Mouse (Mus musculus) ovary, adult 18-20 months (tissue): ENCODE measurements around the gene Nfix.
"Not testable (repeated sequence)": the region's sequence is repeated elsewhere in the genome, so short reads cannot be mapped to it uniquely, and the experiment has no call there.

Experiments used
- DNase-seq: peaks from one replicate; pipeline ENCODE4 v3.0.0; 2022; ENCODE audit warnings: low spot score, mixed read lengths

Gene Nfix

DNA sequence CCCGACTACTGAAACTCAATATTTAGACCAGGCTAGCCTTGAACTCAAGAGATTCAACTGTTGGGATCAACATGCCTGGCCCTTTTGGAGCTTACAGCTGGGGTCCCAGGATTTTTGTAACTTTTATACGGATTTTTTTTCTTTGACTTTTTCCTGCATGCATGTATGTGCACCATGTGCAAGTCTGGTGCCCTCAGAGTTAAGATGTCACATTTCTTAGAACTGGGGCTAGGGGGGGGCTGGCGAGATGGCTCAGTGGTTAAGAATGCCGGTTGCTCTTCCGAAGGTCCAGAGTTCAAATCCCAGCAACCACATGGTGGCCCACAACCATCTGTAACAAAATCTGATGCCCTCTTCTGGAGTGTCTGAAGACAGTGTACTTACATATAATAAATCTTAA is 99.6 kb downstream of the Nfix start:
- no peak for DNase-seq

DNA sequence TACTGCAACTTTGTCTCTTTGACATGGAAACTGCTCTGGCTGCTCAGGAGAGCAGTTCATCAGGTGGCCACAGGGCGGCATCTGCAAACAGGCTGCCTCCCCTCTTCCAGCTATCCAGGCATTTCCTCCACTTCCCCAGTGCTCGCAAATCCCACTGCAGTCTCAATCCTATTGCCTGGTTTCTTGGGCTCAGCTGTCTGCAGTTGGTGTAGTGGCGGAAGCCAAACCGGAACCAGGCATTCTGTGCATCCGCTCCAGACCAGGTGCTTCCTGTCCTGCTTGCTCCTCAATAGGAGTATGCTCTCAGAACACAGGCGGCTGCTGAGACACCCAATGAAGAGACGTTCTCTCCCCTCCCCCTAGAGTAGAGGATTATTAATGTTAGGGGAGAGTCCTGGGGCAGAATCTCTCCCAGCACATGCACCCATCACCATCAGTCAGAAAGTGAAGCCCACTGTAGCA is 100.3 kb downstream of the Nfix start:
- no peak for DNase-seq

DNA sequence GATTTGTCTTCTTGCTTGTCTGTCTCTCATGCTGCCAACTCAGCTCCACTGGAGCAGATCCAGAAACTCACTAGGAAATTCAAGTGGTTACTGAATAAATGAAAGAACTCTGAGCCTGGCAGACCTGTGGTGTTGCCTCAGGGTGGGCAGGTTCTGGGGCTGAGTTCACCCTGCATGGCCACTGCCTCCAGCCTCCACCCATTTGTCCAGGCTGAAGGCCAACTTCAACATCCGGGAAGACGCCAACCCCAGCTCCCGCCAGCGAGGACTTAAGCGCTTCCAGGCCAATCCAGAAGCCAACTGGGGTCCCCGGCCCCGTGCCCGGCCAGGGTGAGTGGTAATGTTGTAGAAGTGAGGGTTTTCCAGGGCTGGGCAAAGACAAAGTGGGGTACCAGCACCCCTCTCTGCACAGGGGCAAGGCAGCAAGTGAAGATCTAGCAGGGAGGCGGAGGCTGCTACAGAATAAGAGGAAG is 101.2 kb downstream of the Nfix start:
- no peak for DNase-seq

DNA sequence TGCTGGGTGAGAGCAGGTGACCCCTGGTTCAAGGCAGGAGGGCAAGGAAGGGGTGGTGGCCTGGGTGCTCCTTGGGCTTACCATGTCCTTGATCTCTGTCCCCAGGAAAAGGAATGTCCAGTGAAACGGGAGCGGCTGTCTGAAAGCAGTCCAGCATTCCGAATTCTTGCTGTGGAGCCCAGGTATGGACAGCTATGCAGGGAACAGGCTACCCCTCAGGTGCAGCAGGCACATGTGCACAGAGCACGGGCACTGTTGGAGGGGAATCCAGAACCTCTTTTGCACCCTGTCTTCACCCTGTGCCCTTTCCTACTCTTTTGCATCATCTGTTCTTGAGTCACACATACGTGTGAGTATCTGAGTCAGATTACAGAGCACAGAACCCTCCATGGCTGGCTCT is 101.9 kb downstream of the Nfix start:
- DNase-seq = no peak

DNA sequence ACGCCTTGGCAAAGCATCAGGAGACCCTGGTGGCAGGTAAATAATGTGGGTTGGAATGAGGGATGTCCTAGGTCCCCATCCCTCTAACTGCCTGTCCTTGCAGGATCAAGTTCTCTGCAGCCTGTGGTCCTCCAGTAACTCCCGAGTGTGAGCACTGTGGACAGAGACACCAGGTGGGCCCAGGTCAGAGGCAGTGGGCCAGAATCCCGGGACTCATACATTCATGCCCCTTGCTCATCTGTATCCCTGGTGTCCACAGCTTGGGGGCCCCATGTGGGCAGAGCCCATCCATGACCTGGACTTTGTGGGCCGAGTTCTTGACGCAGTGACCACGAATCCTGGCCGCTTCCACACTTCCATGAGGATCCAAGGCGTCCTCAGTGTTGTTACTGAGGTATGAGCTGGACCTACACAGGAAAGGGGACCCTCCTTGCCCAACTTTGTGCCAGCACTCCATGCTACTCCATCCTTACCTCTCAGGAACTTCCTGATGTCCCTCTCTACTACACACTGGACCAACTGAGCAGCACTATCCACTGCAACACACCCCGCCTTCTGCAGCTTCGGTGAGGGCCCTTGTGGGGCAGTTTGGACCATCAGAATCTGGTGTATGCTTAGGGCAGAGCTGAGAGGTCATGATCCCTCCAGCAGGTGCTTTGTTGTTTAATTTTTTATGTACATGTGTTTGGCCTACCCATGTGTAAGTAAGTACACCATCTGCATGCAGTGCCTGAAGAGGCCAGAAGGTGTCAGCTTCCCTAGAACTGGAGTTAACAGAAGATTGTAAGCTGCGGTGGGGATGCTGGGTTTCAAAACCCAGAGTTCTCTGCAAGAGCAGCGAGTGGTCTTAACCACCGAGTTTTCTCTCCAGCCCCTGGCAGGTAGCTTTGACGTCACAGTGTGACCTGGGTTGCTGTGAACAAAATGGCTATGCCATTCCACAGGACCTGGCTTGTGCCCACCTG is 102.7 kb downstream of the Nfix start:
- no peak for DNase-seq

DNA sequence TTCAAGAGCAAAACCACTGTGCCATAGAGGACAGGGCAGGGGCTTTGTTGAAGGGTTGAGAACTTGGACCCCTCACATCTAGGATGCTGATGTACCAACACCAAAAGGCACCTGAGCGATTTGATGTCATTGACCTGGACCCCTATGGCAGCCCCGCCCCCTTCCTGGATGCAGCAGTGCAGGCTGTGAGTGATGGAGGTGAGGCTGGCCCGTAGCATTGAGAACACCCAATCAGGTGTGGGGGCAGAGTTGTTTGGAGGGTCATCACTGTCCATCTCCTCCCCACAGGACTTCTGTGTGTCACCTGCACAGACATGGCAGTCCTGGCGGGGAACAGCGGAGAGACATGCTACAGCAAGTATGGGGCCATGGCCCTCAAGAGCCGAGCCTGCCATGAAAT is 105.0 kb downstream of the Nfix start:
- DNase-seq = no peak

DNA sequence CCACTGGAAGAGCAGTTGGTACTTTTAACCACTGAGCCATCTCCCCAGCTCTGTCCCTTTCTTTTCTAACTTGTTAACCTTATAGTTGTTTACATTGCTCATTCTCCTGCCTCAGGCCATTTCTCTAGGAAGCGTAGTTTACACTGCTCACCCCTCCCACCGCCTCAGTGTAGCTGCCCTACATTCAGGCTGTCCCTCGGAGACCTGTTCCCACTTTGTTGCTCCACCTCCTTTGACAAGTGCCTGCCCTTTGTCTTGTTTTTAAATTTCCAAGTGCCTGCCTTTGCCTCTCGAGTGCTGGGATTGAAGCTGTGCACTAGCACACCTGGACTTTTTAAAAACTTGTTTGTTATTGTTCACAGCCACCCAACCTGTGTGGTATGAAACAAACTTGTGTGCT is 106.8 kb downstream of the Nfix start:
- DNase-seq = no peak

DNA sequence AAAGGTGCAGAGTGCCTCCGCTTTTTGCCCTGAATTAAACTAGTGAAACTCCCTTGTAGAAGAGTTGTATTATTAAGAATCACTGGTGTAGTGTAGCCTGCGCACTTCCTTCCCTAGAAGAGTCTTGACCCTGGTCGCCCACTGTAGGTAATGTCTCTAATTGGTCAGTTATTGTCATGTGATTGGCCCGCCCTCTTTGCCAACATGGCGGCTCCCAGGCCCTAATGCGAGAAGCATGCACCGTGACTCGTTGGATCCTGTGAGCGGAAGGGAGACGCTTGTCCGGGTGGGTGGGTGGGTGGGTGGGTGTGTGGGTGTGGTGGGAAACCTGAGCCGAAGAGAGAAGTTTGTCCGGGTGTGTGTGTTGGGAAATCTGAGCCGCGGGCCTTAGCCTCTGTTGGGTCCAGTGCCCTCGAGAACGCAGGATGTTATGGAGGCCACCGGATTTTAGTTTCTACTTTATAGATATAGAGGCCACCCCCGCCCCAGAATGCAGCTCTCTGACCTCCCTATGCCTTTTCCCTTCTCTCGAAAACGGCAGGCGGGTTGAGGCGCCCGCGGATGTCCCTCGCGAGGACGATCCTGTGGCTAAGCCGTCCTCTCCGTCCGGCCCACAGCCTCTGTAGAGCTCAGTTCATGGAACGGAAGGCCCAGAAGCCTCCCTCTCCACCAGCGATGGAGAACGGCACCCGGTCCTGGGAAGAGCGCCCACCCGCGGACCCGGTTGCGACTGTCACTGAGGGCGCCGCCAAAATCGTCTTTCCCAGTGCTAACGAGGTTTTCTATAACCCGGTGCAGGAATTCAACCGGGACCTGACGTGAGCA is 110.8 kb downstream of the Nfix start:
- peak; percentile 85 for DNase-seq

DNA sequence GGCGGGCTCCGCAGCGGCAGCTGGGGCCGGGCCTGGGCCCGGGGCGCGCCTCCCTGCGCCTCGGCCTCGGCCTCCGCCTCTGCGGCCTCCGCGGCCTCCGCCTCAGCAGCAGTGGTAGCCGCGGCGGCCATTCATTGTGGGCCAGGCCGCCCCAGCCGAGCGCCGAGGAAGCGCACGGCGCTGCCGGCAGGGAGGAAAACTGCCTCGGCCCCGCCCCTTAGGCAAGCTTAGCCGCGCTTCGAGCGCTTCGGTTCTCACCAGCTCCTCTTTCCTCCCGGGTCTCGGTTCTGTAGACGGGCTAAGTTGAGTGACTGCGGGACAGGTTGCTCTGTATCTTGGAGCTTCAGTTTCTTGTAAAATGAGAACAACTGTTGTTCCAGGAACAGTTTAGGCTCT is 112.4 kb downstream of the Nfix start, which contains the start of gene Nacc1:
Gene Nacc1, minus strand, starts transcription at position 158 of the 396 bp plus-strand sequence.
- DNase-seq = peak; percentile 78

DNA sequence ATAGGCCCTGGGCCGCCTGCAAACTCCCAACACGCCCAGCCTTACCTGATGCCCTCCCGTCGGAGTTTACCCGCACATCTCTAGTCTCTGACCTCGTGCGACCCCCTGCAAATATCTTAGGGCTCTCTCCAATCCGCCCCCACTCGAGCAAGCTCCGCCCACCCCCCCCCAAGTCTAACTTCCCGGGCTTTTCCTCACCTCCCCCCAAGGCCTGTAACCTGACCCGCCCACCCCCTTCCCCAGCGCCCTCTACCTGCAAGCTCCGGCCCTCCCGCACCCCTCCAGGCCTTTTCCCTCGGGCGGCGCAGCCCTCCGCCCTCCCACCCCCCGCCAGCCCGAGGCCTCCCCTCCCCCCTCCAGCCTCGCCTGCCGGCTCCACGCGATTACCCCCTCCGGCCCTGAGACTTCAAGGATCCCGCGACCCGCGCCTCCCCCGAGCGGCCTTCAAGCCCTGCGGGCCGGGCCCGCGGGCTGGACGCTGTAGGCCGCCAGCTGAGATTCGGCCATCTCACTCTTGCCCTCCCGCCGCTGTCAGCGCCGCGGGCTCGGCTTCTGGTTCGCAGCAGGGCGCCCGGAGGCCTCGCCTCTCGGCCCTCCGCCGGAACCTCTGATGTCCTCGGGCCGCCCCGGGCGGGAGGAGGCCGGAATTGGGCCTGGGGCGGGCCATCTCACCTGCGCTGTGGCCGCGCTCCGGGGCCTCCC is 113.0 kb downstream of the Nfix start:
- peak; percentile 64 for DNase-seq

DNA sequence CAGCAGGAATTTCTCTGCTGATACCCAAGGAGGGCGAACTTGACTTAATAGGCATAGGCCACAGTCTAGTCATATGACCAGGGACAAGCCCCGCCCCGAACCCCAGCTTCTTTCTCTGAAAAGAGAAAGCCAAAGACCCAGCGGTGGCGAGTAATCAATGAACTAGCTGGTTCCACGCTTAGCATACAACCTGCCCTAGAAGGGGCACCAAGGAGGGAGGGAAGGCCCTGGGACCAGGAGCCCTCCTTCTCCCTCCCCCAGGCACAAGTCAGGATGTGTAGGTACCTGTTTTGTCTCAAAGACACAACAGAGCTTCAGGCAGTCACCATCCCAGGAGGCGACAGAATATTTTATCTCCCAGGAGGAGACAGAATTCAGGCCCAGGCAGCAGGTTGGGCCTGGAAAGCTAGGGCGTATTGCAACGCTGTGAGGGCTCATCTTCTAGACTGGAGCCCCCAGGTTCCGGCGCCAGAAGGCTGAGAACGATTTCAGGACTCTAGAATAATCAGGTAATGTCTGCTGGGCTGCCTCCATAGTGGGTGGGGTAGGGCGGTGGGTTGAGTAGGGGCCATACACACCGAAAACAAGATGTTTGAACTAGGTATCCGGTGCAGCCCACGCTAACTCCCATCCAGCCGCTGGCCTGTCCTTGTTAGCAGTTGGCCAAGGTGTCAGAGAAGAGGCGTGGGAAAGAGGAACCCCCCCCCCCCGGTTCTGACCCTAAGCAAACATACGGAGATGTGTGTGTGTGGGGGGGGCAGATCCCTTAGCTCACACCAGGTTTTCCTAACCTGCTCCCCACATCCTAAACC is 113.7 kb downstream of the Nfix start, which contains the start of gene Trmt1:
Gene Trmt1, plus strand, starts transcription at position 117 of the 812 bp plus-strand sequence.
- no peak for DNase-seq

DNA sequence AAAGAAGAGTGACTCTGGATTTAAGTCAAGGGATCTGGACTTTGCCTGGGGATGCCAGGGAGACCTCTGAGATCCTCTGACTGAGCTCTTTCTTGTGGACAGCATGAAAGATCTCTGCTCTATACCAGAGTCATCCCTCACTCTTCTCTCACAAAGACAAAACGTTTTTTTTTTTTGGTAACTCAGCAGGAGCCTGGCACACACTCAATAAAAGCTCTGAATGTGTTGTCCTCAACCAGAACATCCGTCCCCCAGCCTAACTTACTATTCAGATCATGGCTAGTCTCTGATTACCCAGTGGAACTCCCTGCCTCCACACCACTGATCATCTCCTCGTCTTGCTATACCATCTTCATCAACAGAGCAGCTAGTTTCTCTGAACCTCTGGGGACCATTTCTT is 115.6 kb downstream of the Nfix start:
- no peak for DNase-seq

DNA sequence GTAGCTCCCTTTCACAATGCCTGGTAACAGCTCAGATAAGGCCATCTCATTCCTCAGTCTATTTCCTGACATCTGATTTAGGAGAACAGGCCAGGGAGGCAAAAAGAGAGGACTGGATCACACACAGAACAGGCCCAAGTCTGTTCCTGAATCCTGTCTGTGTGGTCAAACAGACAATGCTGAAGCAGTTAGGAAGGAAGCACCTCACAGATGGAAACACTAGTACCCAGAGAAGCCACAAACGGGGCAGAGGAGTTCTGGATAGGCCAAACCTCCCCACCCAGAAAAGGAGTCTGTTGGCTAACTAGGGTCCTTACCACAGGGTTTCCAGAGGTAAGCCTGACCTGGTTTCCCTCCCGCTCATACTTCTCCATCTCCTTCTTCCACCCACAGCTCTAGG is 117.9 kb downstream of the Nfix start:
- no peak for DNase-seq

DNA sequence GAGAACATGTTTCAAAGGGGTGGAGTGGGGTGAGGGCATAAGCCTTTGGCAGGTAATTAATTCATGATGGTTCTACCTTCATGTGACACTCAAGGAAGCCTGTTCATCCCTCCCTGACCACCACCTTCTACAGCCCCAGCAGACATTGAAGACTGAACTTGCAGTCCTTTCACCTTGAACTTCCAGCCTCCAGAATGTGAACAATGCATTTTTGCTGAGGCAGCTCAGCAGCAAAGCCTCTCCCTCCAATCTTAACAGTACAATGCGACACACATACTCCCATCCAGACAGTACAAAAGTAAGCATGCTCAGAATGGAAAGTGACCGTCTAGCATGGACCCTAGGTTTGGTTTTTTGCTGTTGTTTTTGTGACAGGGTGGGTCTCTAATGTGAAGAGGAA is 118.7 kb downstream of the Nfix start:
- no peak for DNase-seq

DNA sequence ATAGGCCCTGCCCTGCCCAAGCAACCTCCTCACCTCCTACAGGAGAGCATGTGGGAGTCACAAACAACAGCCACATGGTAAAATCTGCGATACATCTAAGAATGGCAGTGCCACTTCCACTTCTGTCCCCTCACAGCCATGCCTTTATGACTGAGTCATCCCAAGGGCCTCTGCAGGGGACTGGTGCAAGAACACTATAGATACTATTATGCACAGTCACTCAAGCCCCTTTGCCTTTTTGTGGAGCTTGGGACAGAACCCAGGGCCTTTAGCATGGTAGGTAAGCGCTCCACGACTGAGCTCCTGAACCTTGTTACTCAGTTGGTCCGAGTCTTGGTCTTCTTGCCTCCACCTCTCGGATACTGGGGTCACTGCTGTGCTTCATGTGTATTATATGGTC is 122.8 kb downstream of the Nfix start:
- DNase-seq = no peak

DNA sequence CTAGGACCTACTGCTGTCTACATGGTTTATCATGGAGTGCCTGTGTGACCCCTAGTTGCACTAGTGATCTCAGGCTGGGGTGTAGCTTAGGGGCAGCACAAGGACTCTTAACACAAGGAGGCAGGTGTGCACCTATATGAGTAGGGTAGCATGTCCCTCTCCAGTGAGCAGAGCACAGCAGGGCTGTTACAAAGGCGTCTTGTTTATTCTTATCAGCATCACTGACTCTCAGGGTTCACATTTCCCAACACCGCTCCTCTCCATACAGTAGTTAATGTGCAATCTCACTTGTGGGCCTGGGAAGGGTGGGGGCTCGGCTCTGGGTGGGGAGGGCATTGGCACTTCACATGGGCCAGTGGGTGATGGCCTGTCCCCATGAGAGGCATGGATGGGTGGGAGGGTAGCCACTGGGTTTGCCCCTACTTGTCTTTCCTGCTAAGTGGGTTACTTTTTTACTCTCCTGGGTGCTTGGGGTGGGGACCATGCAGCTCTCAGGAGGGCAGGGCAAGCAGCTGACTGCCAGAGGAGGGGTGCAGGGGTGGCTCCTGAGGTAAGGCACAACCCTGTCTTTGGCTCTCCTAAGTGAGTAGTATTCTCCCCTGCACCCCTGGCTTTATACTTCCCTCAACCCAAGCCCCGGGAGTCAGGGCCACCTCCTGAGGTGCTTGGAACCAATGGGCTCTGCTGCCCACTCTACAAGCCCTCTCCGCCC is 129.7 kb downstream of the Nfix start:
- DNase-seq = not testable (repeated sequence)

DNA sequence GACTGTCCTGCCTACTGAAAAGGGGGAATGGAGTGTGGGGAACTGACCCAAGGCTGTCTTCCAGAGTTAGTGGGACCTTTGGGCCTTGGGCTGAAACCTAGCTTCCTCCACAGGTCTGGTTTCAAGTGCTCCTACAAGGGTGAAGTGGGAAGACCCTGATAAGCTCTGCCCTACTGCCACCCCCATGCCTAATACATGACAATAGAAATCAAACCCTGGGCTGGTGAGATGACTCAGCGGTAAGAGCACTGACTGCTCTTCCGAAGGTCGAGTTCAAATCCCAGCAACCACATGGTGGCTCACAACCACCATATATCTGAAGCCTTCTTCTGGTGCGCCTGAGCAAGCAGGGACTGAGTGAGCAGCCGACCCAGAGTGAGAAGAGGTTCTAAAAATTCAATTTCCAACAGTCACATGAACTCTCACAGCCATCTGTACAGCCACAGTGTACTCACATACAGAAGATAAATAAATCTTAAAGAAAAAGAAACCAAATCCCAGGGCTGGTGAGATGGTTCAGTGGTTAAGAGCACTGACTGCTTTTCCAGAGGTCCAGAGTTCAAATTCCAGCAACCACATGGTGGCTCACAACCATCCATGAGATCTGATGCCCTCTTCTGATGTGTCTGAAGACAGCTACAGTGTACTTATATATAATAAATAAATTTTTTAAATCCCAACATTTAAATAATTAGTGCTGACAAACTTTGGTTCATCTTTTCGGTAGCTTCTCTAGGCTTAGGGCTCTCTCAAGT is 131.2 kb downstream of the Nfix start:
- no peak for DNase-seq

DNA sequence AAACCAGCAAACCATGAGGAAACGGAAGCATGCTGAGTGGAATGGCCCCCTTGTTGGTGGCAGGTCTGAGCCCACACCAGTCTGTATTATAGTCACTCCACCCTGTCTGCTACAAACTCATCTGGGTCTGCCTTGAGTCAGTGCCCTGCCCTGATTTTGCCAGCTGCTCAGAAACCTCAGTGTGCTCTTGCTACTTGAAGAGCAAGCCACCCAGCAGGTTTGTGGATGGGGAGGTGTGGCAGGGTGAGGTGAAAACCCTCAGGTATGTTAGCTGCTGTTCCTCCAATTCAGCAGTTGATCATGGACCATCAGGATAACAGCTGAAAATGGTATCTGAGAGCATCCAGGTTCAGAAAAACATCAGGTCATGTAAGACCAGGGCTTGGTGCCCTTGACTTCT is 132.1 kb downstream of the Nfix start:
- DNase-seq = no peak

DNA sequence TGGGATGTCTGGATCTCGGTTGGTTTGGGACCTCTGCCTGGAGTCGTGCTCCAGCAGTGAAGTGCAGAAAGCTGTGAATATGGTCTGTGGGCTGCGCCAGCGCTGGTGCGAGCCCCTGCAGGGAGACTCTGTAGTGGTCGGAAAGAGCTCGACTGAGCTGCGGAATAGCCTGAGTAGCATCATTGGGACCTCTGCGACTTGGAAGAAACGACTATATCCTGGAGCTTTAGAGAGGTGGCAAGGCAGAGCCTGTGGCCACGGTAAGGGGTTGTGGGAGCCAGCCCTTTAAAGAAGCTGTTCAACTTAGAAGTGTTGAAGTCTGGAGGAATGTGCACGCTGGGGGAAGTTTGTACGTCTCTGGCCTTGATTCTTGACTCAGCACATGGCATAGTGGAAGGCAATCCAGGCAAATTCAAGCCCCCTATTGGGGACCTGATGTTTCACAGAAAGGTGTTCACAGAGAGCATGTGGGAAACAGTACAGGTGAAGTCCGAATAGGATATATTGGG is 134.7 kb downstream of the Nfix start:
- DNase-seq = no peak
